Mouse (Mus musculus) limb, embryonic 14.5 days (tissue): ENCODE measurements around the gene Rab20. TPM values are rescaled to one million over a fixed set of nuclear protein-coding genes. Genes with fewer than 3 reads are reported as not detected.
"Not testable (repeated sequence)": the region's sequence is repeated elsewhere in the genome, so short reads cannot be mapped to it uniquely, and the experiment has no call there.

Source experiments
- ATAC-seq: fragments of 200-750 bp; cut with Nextera tagmentation; 2 replicates; pipeline ENCODE4 v1.8.0; 2017; ENCODE audit warnings: low read depth, moderate number of reproducible peaks, moderate TSS enrichment; ENCODE audit not compliant: low FRiP score
- DNase-seq: peaks from one replicate; pipeline ENCODE4 v3.0.0-alpha.2; 2015; ENCODE audit warnings: low spot score
- H3K27ac ChIP-seq: fragments of 300-500 bp; sonication (generic); replicated peaks from 2 replicates; pipeline ENCODE4 v1.5.1; 2014; ENCODE audit warnings: low read depth, mild to moderate bottlenecking, low read length, moderate library complexity, mixed read lengths
- H3K27me3 ChIP-seq: fragments of 300-500 bp; sonication (generic); 2 replicates; pipeline ENCODE4 v1.6.1; 2014; ENCODE audit warnings: low read length, mixed read lengths; ENCODE audit not compliant: control insufficient read depth, insufficient read depth
- H3K36me3 ChIP-seq: fragments of 300-500 bp; sonication (generic); 2 replicates; pipeline ENCODE4 v1.6.1; 2014; ENCODE audit warnings: mild to moderate bottlenecking, low read length, moderate library complexity, mixed read lengths; ENCODE audit not compliant: control insufficient read depth, insufficient read depth
- H3K4me1 ChIP-seq: fragments of 300-500 bp; sonication (generic); 2 replicates; pipeline ENCODE4 v1.6.1; 2014; ENCODE audit warnings: antibody characterized with exemption, low read length, mixed read lengths; ENCODE audit not compliant: control insufficient read depth, insufficient read depth
- H3K4me2 ChIP-seq: fragments of 300-500 bp; sonication (generic); replicated peaks from 2 replicates; pipeline ENCODE4 v1.6.1; 2014; ENCODE audit warnings: low read depth, mild to moderate bottlenecking, low read length, moderate library complexity; ENCODE audit not compliant: severe bottlenecking
- H3K4me3 ChIP-seq: fragments of 300-500 bp; sonication (generic); replicated peaks from 2 replicates; pipeline ENCODE4 v1.5.1; 2014; ENCODE audit warnings: low read length
- H3K9ac ChIP-seq: fragments of 300-500 bp; sonication (generic); 2 replicates; pipeline ENCODE4 v1.6.1; 2014; ENCODE audit warnings: mild to moderate bottlenecking, low read depth, low read length, moderate library complexity; ENCODE audit not compliant: severe bottlenecking
- H3K9me3 ChIP-seq: fragments of 300-500 bp; sonication (generic); 2 replicates; pipeline ENCODE4 v1.6.1; 2016; ENCODE audit warnings: low read length; ENCODE audit not compliant: control insufficient read depth
- POLR2A ChIP-seq: fragments of 200-500 bp; IDR thresholded peaks from 2 replicates; pipeline ENCODE4 v1.8.0; 2012; ENCODE audit warnings: inconsistent platforms, mild to moderate bottlenecking, moderate library complexity, borderline replicate concordance; ENCODE audit not compliant: insufficient read depth, insufficient read length; ENCODE audit errors: extremely low read depth
- WGBS: fragments of 180-500 bp; shearing (Covaris S2); extraction: QIAGEN DNeasy Blood & Tissue Kit; methylation state at CpG from one replicate; pipeline ENCODE4 v1.1.7; 2014; 5-methylcytosine and 5-hydroxymethylcytosine counted together
- polyA plus RNA-seq, 2 experiments: library from polyadenylated mRNA; depleted of rRNA in 1 of 2; stranded (reverse) in 1 of 2; unstranded in 1 of 2; fragments of >200 nt; fragmentation: Nextera tagmentation in 1 of 2; extraction: Ambion mirVana in 1 of 2; gene quantifications; 2 replicates each; pipeline versions ENCODE4 v1.2.1 to v1.2.3; 2012 to 2014

Gene Rab20
- polyA plus RNA-seq, 2 experiments = 1.6 to 2.1 TPM

DNA sequence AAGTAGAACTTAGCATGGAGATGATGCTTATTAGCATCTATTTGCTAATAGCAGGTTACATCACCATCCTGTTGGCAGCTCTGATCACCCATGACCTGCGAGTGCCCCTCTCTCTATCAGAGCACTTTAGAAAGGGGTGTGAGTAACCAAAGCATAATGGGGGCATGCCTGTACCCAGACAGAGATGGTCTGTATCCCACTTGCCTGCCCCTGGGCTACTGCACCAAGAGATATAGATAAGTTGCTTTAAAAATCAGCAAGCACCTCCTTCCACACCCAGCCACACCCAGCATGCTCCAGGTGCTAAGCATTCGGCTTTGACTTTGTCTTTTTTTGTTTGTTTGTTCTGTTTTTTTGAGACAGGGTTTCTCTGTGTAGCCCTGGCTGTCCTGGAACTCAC lies 2.6 kb downstream of the Rab20 start:
- Histone ChIP-seq H3K27me3 (peaks cover 41% of the 10 kb centered on the region), H3K9me3 (no peaks in the 10 kb centered on the region), H3K9ac (no peak overlapping the region), H3K4me3 (no peak overlapping the region), H3K36me3 (no peaks in the 10 kb centered on the region), H3K4me1 (peaks cover 20% of the 10 kb centered on the region), H3K4me2 (no peak overlapping the region), H3K27ac (no peak overlapping the region)
- 10% methylated on average over 2 of the region's 2 CpGs for WGBS
- no peak for ATAC-seq
- no peak for DNase-seq
- TF ChIP-seq POLR2A = no peak

DNA sequence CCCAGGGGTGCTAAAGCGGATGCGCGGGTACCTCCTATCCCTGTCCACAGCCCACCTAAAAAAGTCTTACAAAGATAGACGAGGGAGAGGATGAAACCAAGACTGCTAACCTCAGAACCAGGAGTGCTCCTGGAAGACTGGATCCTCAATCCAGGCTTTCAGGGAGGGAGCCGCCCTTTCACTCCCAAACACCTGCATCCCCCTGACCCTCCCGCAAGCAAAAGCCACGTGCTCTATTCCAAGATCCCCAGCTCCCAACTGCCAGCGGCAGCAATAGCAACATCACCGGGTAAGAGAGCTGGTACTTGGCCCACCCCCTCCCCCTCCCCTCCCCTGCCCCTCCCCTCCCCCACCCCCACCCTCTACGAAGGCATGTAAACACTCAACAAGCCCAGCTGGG lies 3.1 kb downstream of the Rab20 start:
- no peak overlapping the region for H3K4me3 ChIP-seq
- ATAC-seq (no peak), DNase-seq (no peak)
- TF ChIP-seq POLR2A = no peak
- H3K27me3 ChIP-seq = peaks cover 41% of the 10 kb centered on the region
- H3K9ac ChIP-seq = no peak overlapping the region
- 8% methylated on average over 9 of the region's 10 CpGs for WGBS
- H3K27ac ChIP-seq = no peak overlapping the region
- H3K4me2 ChIP-seq = no peak overlapping the region
- peaks cover 20% of the 10 kb centered on the region for H3K4me1 ChIP-seq
- H3K36me3 ChIP-seq = no peaks in the 10 kb centered on the region
- no peaks in the 10 kb centered on the region for H3K9me3 ChIP-seq

DNA sequence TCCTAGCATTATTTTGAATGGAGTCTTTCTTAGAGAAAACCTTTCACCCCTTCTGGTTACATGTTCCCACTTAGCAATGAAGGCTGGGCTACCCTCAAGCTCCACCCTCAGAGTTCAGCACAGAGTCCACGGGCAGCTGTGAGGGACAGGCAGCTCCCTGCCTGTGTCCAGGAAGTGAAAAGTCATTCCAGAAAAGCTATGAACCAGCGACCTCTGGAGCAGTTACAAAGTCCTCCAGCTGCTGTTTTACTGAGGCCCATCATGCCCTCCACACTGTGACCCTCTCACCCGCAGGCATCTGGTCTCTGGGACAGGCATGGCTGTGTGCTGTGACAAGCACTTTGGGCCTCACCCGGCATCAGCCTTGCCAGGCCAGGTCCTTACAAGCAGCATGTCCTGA lies 5.4 kb downstream of the Rab20 start:
- H3K9me3 ChIP-seq = no peaks in the 10 kb centered on the region
- H3K4me1 ChIP-seq = peaks cover 15% of the 10 kb centered on the region
- no peak overlapping the region for H3K9ac ChIP-seq
- no peak overlapping the region for H3K4me2 ChIP-seq
- peaks cover 22% of the 10 kb centered on the region for H3K27me3 ChIP-seq
- no peak for TF ChIP-seq POLR2A
- no peaks in the 10 kb centered on the region for H3K36me3 ChIP-seq
- 16% methylated on average over 4 of the region's 4 CpGs for WGBS
- DNase-seq = no peak
- no peak for ATAC-seq
- no peak overlapping the region for H3K27ac ChIP-seq
- H3K4me3 ChIP-seq = no peak overlapping the region

DNA sequence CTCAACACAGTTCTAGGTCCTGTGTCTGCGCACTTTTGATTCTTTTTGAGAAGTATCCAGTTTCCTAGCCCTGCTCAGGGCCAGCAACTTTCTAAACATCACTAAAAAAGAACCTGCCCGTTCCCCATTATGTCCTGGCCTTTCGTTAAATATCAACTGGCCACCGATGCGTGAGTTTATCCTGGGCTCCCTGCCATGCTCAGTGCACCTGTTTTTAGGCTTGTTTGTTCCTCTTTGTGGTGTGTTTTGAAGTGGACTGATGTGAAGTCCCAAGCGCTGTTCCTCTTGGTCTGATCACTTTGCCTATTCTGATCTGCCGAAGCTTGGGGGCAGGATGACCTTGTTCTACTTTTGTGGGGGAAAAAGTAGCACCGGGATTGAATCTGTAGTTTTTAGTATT lies 7.2 kb downstream of the Rab20 start:
- Histone ChIP-seq H3K36me3 (no peaks in the 10 kb centered on the region), H3K4me3 (no peak overlapping the region), H3K4me2 (no peak overlapping the region), H3K9ac (no peak overlapping the region), H3K9me3 (no peaks in the 10 kb centered on the region), H3K27me3 (peaks cover 7% of the 10 kb centered on the region), H3K4me1 (peaks cover 2% of the 10 kb centered on the region), H3K27ac (no peak overlapping the region)
- DNase-seq (no peak), ATAC-seq (no peak)
- WGBS = 60% methylated on average over 8 of the region's 8 CpGs
- no peak for TF ChIP-seq POLR2A

DNA sequence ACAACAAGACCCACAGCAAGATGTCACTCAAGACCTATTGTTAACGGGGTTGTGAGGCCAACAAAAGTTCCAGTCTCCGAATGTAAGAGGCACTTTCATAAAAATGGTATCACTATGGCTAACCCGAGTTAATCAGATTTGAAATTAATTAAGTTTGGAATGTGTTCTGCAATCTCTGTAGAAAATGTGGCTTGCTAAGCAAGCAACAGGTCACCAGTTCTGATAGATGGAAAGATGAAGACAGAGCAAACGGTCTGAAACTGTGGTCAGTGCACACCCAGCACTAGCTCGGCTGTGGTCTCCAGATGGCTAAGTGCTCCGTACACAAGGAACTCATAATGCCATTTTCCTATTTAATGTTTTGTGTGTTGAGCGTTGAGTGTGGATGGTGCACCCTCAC lies 7.8 kb downstream of the Rab20 start:
- H3K4me2 ChIP-seq = no peak overlapping the region
- no peaks in the 10 kb centered on the region for H3K36me3 ChIP-seq
- 77% methylated on average over 7 of the region's 7 CpGs for WGBS
- DNase-seq (no peak), ATAC-seq (no peak)
- H3K4me1 ChIP-seq = no peaks in the 10 kb centered on the region
- no peaks in the 10 kb centered on the region for H3K9me3 ChIP-seq
- TF ChIP-seq POLR2A = no peak
- no peak overlapping the region for H3K4me3 ChIP-seq
- 0 out of 2 replicates have a peak, but pooled peaks cover 1% of the 10 kb centered on the region for H3K27me3 ChIP-seq
- H3K27ac ChIP-seq = no peak overlapping the region
- no peak overlapping the region for H3K9ac ChIP-seq

DNA sequence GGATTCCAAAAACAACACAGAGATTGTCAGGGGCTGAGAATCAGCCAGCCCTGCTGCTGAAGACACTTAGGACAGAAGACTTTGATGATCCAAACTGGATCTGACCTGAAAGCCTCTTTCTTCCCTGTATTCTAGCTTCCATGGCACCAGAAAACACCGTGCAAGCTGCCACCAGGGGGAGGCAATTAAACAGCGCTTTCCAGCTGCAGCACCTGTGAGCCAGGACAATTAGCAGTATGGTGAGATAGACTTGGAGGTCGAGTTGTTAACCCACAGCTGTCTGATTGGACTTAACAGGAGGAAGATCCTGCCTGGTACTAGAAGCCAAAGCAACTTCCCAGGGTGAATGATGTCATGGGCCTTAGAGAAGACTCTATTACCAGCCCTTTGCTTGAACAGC lies 9.4 kb downstream of the Rab20 start:
- Histone ChIP-seq H3K4me2 (no peak overlapping the region), H3K9ac (no peak overlapping the region), H3K36me3 (no peaks in the 10 kb centered on the region), H3K4me3 (no peak overlapping the region), H3K4me1 (no peaks in the 10 kb centered on the region), H3K27me3 (no peaks in the 10 kb centered on the region), H3K27ac (no peak overlapping the region), H3K9me3 (no peaks in the 10 kb centered on the region)
- no peak for ATAC-seq
- WGBS = 1% methylated on average over 3 of the region's 3 CpGs
- no peak for TF ChIP-seq POLR2A
- DNase-seq = no peak

DNA sequence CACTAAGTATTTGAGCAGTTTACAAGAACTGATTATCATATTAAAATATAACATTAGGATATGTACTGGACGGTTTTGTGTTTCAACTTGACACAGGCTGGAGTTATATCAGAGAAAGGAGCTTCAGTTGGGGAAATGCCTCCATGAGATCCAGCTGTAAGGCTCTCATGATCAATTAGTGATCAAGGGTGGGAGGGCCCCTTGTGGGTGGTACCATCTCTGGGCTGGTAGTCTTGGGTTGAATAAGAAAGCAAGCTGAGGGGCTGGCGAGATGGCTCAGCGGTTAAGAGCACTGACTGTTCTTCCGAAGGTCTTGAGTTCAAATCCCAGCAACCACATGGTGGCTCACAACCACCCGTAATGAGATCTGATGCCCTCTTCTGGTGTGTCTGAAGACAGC lies 12.0 kb downstream of the Rab20 start:
- not testable (repeated sequence) for ATAC-seq, H3K27me3 ChIP-seq
- WGBS = 87% methylated on average over 4 of the region's 5 CpGs

More for the DNA sequence above, 12.0 kb downstream of the Rab20 start:
- not testable (repeated sequence) for H3K4me1 ChIP-seq, H3K9me3 ChIP-seq, H3K4me2 ChIP-seq, H3K4me3 ChIP-seq, H3K9ac ChIP-seq, DNase-seq, H3K27ac ChIP-seq, H3K36me3 ChIP-seq
